Mouse (Mus musculus): Measurements from ENCODE around the gene Qprt.
A peak's percentile ranks its signal among the peaks of the same experiment; 100 is the strongest.

The Qprt gene

GRCm38 (mm10) chr7:127121911-127122270 is at the start of gene Qprt:
TSS of gene Qprt (minus strand) at chr7:127122226.
- no peak for DNase-seq

- DNase-seq, result no peak
Measured at GRCm38 (mm10) chr7:127166501-127166900, 44.5 kb upstream of the Qprt start.

- no peak for DNase-seq
Measured at GRCm38 (mm10) chr7:127165607-127166493, 43.8 kb upstream of the Qprt start.

- DNase-seq, result peak in 1 of 2 experiments; percentile 21
Measured at GRCm38 (mm10) chr7:127164002-127164401, 42.0 kb upstream of the Qprt start.

- no peak for DNase-seq
Measured at GRCm38 (mm10) chr7:127162546-127162945, 40.5 kb upstream of the Qprt start.

GRCm38 (mm10) chr7:127157548-127157947 is 35.5 kb upstream of the Qprt start:
- DNase-seq, result no peak

GRCm38 (mm10) chr7:127153477-127153876 is 31.5 kb upstream of the Qprt start:
- no peak for DNase-seq

- DNase-seq, result no peak
Measured at GRCm38 (mm10) chr7:127152464-127152863, 30.4 kb upstream of the Qprt start.

GRCm38 (mm10) chr7:127147901-127148300 is 25.9 kb upstream of the Qprt start:
- DNase-seq, result no peak

GRCm38 (mm10) chr7:127146267-127146603 is 24.2 kb upstream of the Qprt start:
- no peak for DNase-seq

GRCm38 (mm10) chr7:127145387-127146266 is 23.6 kb upstream of the Qprt start:
- no peak for DNase-seq

- DNase-seq, result no peak
Measured at GRCm38 (mm10) chr7:127144412-127144811, 22.4 kb upstream of the Qprt start.

GRCm38 (mm10) chr7:127142666-127143065 is 20.6 kb upstream of the Qprt start:
- no peak for DNase-seq

- DNase-seq, result no peak
Measured at GRCm38 (mm10) chr7:127142214-127142613, 20.2 kb upstream of the Qprt start.

GRCm38 (mm10) chr7:127140623-127141404 is 18.8 kb upstream of the Qprt start:
- DNase-seq, result no peak

- DNase-seq, result no peak
Measured at GRCm38 (mm10) chr7:127139562-127139961, 17.5 kb upstream of the Qprt start.

- no peak for DNase-seq
Measured at GRCm38 (mm10) chr7:127139100-127139499, 17.1 kb upstream of the Qprt start.

- peak; percentile 19 to 21 for DNase-seq
Measured at GRCm38 (mm10) chr7:127137262-127138017, 15.4 kb upstream of the Qprt start, which contains the start of gene Spn. TSS of gene Spn (minus strand) at chr7:127137823.

GRCm38 (mm10) chr7:127136181-127137071 is 14.4 kb upstream of the Qprt start:
- peak; percentile 21 to 32 for DNase-seq

GRCm38 (mm10) chr7:127134821-127135447 is 12.9 kb upstream of the Qprt start:
- peak; percentile 60 to 63 for DNase-seq

GRCm38 (mm10) chr7:127133125-127133524 is 11.1 kb upstream of the Qprt start:
- DNase-seq, result no peak

All from B cell, adult 2 months (primary cell).